ENCODE assay signal across 18 mouse cellular contexts in the genomic region with DNA sequence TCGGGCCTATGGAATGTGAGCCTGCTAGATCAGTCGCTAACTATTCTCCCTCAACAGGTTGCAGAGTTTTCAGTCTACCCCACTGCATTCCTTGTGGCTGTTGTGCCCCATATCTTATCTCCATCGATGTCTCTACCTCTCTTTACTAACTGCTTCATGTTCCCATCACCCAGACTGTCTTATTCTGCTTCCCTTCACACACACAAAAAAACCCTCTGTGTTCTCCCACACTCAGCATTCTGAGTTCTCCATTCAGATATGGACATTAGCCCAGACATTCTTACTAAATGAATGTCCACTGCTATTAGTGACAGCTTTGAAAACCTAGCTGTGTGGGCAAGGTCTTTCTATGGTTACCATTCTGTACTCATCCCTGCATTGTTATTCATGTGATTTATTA.
"Had no signal": no experiment of that assay in that cellular context is flagged by ENCODE, and none has a peak within 500 bp of the region (broad histone marks: within the 10 kb centered on the region; RNA-seq: fewer than 3 reads in every experiment).

No protein-coding gene starts in this region.

- H3K36me3 ChIP-seq: limb, embryonic 10.5 days; limb, embryonic 13.5 days; liver, embryonic 12.5 days; liver, embryonic 15.5 days; lung, embryonic 15.5 days; midbrain, embryonic 10.5 days; midbrain, embryonic 13.5 days had no signal

- H3K4me1 ChIP-seq: limb, embryonic 10.5 days; limb, embryonic 13.5 days; liver, embryonic 15.5 days; lung, embryonic 15.5 days; megakaryocyte, embryonic 14.5 days; midbrain, embryonic 10.5 days; midbrain, embryonic 13.5 days had no signal

- H3K27ac ChIP-seq: kidney, postnatal 0 days; layer of hippocampus, adult 2 months; limb, embryonic 10.5 days; limb, embryonic 13.5 days; liver, embryonic 12.5 days; liver, embryonic 15.5 days; lung, embryonic 15.5 days; midbrain, embryonic 10.5 days; midbrain, embryonic 13.5 days had no signal

- H3K27me3 ChIP-seq: limb, embryonic 13.5 days; liver, embryonic 12.5 days; liver, embryonic 15.5 days; lung, embryonic 15.5 days; megakaryocyte, embryonic 14.5 days; midbrain, embryonic 13.5 days had no signal

- H3K4me3 ChIP-seq: layer of hippocampus, adult 2 months; limb, embryonic 10.5 days; limb, embryonic 13.5 days; liver, embryonic 12.5 days; liver, embryonic 15.5 days; lung, embryonic 15.5 days; megakaryocyte, embryonic 14.5 days; midbrain, embryonic 10.5 days; midbrain, embryonic 13.5 days had no signal

- H3K9me3 ChIP-seq: limb, embryonic 10.5 days; limb, embryonic 13.5 days; liver, embryonic 12.5 days; liver, embryonic 15.5 days; lung, embryonic 15.5 days; megakaryocyte, embryonic 14.5 days; midbrain, embryonic 10.5 days; midbrain, embryonic 13.5 days had no signal

- DNase-seq: kidney, postnatal 25 days; layer of hippocampus, adult 9-11 months; liver; lung, adult 18-20 months; lung, postnatal 10 days; lung, postnatal 36 days; thymus, adult 18-20 months; thymus, postnatal 4 days had no signal
